Mouse (Mus musculus) ES-CJ7 (cell line): ENCODE data around the gene Snx29.
"Not testable (repeated sequence)": the region's sequence is repeated elsewhere in the genome, so short reads cannot be mapped to it uniquely, and the experiment has no call there.

ENCODE experiments used
- DNase-seq: peaks from one replicate; pipeline ENCODE4 v3.0.0; 2011; ENCODE audit warnings: low read depth, low spot score

Gene Snx29

DNA sequence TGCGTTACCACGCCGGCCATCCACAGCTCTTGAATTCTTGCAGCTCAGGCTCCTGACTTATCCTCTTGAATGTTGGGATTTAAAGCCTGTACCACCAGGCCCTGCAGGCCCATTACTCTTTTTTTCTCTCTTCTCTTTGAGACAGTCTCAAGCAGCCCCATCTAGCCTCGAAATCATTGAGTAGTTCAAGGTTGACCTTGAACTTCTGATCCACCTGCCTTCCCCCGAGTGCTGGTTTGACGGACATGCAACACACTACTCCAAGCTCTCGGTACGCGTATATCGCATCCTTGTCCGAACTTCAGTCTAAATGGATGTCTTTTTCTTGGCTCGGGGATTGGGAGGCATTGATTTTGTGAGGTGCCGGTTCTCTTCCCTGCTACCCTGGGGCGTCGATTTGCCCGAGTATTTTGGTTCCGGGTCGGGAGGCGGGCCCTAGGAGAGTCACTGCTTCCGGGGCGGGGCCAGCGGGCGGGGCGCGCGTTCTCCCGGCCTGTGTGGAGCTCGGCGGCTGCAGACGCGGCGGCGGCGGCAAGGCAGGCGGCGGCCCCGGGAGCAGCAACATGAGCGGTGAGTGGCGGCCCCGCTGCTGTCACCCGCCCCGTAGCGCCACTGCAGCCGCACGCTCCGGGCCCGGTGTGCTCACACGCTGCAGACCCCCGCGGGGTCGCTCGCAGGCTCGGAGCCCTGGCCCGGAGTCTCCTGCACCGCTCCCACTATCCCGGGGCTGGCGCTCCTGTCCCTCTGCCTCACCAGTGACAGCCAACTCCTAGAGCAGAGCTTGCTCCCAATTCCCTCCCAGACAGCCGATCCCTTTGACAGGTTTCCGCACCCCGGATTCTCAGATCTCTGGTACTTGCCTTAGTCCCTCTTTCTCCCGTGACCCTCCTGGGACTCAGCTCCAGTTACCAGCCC is at the start of gene Snx29:
Snx29 (plus strand) TSS at position 500 of the 915 bp plus-strand sequence.
- DNase-seq: peak; percentile 85

DNA sequence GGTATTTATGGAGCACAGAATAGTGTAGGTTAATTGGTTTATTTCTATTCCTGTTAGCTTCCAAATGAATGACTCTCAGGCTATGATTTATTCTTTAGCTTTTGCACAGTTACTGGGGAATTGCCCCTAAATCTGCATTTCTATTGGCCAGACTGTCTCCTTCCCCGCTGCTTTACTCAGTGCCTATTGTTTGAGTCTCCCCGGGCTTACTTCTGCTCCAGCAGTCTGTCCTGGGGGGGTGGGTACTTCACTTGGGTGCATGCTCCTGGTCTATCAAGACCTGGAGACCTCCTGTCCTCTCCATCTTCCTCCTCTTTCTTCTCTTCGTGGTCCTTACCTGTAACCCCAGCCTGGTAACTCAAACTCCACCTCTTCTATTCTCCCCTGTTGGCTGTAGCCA is 45.8 kb upstream of the Snx29 start:
- peak; percentile 56 for DNase-seq

DNA sequence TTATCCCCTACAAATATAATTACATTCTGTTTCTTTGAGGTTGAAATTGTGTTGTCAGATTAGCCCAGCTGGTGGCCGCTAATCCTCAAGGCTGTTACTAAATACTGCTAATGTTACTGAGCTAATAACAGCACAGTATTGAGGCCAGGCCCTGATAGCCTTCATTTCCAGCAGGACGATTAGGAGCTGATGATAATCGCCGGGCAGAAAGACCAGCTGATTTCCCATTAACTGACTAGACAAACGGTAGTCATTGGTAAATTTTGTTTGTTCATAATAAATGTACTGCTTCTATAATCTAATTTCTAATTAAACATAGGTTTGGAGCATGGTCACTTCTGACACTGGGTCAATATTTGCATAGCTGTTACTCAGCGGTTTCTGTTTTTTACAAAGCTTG is 43.9 kb upstream of the Snx29 start:
- no peak for DNase-seq

DNA sequence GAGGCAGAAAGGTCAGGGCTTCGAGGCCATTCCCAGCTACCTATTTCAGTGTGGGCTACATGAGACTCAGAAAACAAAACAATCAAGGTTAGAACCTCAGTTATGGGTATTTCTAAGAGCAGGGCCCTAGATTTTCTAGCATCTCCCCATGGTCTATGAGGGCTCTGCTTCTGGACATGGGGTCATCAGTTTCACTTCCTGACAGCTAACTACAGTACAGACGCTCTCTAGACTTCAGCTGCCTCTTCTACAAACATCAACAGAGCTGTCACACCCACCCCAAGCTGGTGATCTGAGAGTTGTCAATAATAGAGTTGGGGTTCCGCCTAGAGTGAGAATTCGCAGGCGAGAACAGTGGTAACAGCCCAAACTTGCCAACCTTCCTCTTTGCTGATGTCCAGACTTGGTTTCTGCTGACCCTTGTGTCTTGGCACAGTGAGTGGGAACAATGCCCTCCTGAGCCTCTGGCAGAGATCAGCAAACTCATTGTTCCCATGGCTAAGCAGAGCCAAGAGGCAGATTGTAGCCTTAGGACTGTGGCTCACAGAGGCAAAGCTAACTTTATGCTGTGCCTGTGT is 40.0 kb upstream of the Snx29 start:
- no peak for DNase-seq

DNA sequence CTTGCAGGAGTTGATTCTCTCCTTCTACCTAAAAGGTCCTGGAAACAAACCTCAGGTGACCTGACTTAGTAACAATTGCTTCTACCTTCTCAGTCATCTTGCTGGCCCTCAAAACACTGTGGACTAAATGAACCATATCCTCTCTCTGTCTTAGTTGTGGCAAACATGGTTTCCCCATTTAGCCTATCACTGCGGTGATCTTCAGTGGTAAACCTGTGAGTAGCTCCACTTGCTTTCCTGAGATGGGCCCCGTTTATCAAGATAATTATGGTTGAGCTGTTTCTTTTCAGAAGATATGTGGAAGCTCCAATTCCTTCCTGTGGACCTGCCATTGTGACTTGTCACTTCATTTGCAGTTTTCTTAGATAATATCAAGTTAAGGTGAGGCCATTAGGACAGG is 37.8 kb upstream of the Snx29 start:
- DNase-seq: no peak

DNA sequence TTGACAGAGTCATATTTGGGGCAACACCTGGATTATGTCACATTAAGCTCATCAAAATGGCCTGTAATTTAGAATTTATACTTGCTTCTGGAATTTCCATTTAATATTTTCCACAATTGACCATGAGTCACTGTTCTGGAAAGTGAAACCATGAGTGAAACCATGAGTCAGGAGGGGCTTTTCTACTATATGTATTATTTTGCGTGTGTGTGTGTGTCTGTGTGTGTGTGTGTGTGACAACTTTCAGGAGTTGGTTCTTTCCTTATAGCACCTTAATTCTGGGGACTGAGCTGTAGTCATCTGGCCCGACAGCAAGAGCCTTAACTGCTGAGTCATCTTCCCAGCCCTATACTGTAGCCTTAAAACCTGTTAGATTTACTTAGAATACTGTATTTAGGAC is 36.8 kb upstream of the Snx29 start:
- no peak for DNase-seq

DNA sequence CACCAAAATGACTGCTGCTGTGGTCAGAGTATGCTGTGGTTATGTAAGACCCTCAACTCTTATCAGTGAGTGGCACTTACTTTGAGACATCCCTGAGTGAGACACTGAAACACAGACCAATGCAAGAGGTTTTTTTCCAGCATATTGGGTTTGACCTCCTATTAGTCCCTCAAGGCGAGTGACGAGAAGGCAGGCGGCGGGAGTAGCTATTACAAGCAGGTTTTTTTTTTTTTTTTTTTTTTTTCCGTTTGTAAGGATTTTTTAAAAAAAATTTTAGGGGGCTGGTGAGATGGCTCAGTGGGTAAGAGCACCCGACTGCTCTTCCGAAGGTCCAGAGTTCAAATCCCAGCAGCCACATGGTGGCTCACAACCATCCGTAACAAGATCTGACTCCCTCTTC is 33.8 kb upstream of the Snx29 start:
- DNase-seq: not testable (repeated sequence)

DNA sequence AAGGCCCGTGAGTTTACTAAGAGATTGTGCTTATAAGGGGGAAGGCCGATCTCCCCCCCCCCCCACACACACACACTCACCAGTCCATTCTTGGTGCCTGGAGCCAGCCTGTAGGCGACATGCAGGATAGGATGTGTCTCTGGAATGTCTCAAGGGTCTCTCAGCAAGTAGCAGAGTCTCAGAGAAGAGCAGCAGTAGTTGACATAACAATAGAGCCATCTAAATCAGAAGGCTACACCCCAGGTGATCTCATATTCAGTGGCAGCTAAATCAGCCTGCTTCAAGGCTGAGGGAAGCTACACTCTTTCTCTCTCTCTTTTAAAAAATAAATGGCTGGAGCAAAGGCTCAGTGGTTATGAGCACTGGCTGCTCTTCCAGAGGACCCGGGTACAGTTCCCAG is 27.1 kb upstream of the Snx29 start:
- peak; percentile 78 for DNase-seq

DNA sequence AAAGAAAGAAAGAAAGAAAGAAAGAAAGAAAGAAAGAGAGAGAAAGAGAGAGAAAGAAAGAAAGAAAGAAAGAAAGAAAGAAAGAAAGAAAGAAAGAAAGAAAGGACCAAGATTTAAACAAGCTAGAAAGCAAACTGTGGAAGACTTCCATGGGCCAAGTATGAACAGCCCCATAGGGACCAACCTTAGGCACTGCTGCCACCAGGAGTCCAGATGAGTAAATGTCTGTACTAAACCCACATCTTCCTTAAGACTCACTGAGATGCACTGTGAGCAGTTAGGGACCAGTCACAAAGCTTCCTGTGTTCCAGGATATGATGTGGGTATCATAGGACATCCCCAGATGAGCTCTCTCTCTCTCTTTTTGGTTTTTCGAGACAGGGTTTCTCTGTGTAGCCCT is 25.0 kb upstream of the Snx29 start:
- peak; percentile 84 for DNase-seq

DNA sequence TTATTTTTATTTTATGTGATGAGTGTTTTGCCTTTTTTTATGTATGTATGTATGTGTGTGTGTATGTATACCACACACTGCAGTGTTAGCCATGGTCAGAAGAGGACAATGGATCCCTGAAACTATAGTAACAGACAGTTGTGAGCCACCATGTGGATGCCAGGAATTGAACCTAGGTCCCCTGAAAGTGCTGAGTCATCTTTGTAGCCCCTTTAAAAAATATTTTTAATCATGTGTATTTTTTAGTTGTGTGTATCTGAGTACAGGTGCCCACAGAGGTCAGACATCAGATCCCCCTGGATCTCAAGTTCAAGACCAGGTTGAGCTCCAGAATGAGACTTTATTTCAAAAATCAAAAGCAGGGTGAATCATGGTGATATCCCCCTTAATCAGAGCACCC is 19.0 kb upstream of the Snx29 start:
- DNase-seq: no peak

DNA sequence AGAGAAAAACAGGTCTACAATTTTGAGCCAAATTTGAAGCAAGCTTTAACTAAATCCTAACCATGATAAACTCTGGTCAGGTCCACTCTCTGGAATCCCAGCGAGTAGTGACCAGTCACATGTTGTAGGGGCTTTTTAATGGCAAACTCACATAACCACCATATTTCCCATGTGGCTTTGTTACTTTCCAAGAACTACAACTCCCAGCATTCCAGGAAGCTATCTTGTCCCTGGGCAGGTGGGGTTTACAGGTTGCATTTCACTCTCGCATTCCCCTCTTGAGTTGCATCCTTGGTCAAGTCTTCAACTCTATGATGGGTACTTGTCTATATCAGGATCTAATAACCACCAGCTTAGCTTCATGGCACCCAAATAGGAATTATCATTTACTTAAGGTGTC is 17.2 kb upstream of the Snx29 start:
- DNase-seq: no peak

DNA sequence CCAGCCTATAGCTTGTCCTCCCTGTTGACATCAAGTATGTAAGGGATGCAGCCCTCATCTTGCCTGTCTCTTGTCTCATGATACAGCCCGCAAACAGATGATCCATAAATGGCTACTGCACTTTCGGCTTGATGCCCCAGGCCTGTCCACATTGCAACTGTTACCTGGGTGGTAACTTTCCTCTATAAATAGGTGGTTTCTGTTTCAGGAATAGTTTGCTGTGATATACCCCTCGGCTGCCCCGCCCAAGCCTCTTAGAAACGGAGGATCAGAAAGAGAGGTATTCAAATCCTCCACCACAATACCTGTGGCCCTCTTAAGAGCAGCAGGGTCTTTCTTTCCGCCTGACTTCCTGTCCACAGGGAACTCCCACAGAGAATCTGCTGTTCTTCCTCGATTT is 9.2 kb upstream of the Snx29 start, which contains the start of gene Tnfrsf17:
Tnfrsf17 (plus strand) TSS at position 301 of the 400 bp plus-strand sequence.
- DNase-seq: no peak

DNA sequence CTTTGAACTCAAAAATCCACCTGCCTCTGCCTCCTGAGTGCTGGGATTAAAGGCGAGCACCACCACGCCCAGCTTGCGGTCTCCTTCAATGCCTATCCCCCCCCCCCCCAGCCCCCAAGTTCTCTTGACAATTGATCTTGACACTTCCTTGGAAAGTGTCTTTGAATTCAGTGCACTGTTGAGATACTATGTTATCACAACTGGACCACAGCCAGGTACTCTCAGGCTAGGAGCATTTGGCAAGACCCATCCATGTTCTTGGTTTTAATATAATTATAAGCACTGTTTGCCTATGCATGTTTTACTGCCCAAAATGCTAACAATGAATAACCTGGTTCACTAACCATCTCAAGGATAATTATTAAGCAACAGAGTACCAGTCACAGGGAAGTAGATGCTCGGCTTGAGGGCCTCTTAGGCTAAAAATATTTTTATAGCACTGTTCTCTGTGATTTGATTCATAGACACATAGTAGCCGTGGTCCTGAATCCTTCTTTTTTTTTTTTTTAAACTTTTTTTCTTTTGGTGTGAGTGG is 6.9 kb upstream of the Snx29 start:
- no peak for DNase-seq

DNA sequence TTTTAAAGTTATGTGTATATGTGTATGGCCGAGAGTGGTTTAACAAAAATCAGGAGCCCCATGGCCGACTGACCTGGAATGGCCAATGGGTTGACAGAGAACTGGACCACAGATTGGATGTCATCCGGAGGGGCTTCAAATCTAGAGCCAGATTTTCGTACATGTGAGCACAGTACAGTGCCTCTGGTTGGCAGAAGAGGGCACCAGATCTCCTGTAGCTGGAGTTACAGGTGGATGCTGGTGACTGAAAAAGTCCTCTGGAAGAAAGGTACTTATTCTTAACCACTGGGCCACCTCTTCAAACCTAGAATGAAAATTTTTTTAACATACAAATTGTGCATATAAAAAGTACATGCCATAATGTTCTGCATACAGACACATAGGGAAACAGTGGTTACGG is 6.0 kb upstream of the Snx29 start:
- peak; percentile 41 for DNase-seq

DNA sequence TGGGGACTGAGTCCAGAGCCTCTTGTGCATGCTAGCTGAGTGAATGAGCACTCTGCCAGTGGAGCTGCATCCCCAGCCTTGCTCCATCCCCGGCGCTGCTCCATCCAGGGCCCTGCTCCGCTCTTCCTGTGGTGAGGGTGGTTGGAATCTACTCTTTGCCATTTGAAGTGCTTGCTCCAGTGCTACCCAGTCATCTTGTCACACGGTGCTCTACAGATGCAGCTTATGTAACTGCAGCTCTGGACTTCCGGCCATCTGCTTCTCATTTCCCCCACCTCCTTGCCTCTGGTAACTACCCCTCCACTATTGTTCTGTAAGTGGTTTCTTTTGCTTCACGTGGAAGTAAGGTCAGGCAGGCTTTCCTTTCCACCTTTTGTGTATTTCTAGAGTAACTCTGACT is 5.4 kb upstream of the Snx29 start:
- DNase-seq: no peak

DNA sequence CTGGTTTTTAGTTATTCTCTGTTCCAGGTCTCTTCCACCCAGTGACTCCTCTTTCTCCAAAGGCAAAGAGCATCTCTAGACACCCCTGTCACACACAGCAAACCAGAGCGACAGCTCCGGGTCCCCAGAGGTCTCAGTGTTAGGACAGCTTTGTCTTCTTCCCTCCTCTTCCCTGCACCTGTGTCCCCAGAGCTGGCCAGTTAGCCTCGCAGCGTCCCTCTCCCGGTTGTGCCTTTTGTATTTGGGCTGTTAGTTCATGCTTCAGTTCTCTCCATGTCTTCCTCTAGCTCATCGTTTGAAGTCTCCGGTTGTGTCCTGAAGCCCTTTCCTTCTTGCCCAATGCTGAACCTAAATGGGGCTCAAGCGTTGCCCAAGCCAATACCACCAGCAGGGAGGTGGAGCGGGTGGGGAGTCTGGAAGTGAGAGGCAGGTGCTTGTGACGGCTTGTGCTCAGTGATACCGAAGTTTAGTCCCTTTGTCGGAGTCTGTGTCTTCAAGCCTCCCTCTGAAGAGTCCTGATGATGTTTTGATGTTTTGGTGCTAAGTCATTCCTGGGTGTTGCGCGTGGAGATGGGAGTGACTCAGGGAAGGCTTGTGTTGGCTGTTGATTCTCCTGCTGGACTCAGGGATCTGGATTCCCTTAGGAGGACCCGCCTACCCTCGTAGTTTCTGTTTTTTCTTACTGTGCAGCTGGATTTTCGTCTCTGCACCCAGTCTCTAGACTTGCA is 780 bp downstream of the Snx29 start:
- no peak for DNase-seq

DNA sequence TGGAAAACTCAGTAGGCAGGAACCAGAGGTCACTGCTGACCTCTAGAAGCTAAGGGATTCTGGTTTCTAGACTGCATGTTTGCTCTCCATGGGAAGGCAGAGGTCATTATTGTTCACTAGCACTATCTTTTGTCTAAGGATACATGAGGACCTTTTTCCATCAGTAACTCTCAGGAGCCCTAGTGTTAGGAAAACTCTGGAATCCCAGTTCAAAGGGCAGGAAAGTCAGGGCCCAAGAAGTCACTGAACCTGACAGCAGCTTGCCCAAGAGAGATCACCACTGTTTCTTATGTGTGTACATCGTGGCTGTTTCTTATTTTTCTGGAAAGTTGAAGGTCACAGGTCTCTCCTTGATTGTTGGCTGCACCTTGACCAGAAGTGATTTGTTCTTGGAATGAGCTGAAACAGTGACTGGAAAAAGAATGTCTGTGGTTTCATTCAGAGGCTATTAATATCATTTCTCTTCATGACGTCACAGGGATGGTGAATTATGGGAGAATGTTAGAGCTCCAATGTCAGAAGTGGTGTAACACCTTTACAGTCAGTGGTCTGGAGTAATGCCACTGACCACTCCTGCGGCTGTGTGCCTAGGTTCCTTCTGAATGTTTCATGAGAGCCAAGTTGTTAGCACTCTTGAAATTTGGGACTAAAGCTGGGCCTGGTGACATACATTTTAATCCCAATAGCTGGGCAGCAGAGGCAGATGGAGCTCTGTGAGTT is 7.5 kb downstream of the Snx29 start:
- DNase-seq: no peak

DNA sequence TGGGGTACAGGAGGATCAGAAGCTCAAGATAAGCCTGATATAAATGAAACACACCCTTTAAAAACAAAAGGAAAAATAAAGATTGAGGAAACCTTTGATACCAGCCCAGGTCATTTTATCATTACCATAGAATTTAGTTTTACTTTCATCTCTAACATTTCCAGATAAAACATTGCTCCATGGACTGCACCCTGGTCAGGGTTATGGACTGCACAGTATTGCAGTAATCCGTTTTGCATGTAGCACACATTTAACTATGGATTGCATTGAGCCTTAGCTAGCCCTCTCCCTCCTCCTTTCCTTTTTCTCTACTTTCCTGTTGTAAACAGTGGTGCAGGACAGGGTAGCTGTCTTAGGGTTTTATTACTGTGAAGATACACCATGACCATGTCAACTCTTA is 8.3 kb downstream of the Snx29 start:
- no peak for DNase-seq

DNA sequence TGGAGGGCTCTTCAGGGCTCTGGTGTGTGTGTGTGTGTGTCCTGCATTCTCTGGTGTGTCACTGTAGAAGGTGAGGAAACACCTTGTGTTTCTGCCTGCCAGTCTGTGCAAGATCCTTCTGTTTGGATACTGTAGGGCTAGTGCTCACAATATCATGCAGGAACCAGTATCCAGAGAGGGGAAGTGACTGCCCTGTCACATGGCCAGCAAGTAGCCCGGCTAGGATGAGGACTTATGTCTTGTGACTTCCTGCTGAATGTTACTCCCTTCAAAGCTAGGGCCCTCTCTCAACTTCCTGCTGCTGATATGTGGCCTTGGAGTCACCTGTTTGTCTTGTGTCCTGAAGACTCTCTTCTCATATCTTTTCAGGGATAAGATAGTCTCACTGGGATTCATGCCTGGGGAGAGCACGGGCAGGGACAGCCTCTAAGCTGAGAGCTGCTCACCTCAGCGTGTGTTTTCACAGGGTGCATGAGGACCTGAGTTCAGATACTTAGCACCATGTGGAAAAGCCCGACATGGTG is 20.6 kb downstream of the Snx29 start:
- no peak for DNase-seq

DNA sequence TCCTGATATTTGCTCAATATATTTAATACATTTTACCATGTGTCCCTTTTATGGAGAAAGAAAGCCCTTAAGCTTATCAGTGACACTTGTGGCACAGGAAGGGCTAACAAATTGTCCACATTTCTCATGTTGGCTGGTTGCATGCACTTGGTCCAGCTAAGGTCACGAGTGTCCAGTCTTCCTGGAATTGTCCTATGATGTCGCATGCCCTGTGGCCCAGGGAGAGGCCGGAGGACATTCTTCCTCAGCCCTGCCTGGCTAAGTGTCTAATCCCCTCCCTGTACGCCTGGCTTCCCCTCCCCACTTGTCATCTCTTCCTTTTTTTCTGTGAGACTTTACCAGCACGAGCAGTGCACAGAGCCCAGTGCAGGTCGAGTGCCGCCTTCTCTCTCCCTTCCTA is 29.2 kb downstream of the Snx29 start:
- DNase-seq: no peak

DNA sequence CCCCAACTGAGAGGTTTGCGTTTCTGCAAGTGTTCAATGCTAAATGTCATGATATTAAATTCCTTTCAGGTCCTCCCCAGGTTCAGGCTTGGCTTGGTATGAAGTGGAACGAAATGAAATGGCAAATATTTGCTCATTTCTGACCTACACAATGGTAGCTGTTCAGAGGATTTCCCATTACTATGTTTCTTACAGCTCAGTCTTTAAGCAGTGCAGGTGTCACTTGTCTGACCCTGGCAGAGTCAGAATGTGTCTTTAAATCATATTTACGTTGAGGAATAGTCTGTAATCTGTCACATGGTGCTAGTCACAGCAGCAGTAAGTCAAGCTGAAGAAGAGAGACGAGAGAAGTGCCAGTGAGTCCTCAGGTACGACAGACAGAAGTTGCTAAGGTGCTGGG is 36.5 kb downstream of the Snx29 start:
- no peak for DNase-seq
